In genomic region chr15:101453093-101453736, GRCm38 (mm10) we compare ENCODE assay signal across 8 mouse cellular contexts. TPM values are rescaled to one million over a fixed set of nuclear protein-coding genes. Genes with fewer than 3 reads are reported as not detected.
A peak's percentile ranks its signal among the peaks of the same experiment; 100 is the strongest.
DNase-seq lines count a peak whose midpoint lies in the region; ATAC-seq lines count a peak whose summit lies in the region.

No protein-coding gene starts in this region.

- peak; percentile 88 for DNase-seq in adrenal gland, postnatal 10 days
- DNase-seq in embryo, embryonic 10.5 days (ENCODE audit: low spot score), result peak; percentile 87
- peak; percentile 39 to 80 for DNase-seq in left cerebral cortex, adult 9 months (ENCODE audit: low spot score in 2 of 2)
- DNase-seq in right cerebral cortex, postnatal 4 days, result peak; percentile 73

- no peak overlapping the region for H3K27ac ChIP-seq in intestine, embryonic 15.5 days

- H3K4me3 ChIP-seq in intestine, embryonic 15.5 days (replicated peaks), result no peak overlapping the region

- ATAC-seq in granulocyte monocyte progenitor cell, adult 5-6 weeks (replicated peaks; ENCODE audit: poor library complexity, severe bottlenecking), result peak; percentile 98
- peak; percentile 83 for ATAC-seq in intestine, embryonic 15.5 days
- ATAC-seq in megakaryocyte-erythroid progenitor cell, adult 5-6 weeks (replicated peaks; ENCODE audit: low FRiP score, low TSS enrichment, poor library complexity, severe bottlenecking), result peak; percentile 93
- no peak for ATAC-seq in activated CD4-positive, CD25-positive, alpha-beta regulatory T cell, adult 4 months

- no peaks in the 10 kb centered on the region for H3K4me1 ChIP-seq in intestine, embryonic 15.5 days (replicated peaks)

- peak overlapping the region; percentile 40 for H3K4me2 ChIP-seq in intestine, embryonic 15.5 days (replicated peaks)

- H3K36me3 ChIP-seq in intestine, embryonic 15.5 days, result no peaks in the 10 kb centered on the region

- H3K9me3 ChIP-seq in intestine, embryonic 15.5 days, result no peaks in the 10 kb centered on the region

- H3K27me3 ChIP-seq in intestine, embryonic 15.5 days (replicated peaks), result no peaks in the 10 kb centered on the region

- no peak overlapping the region for H3K9ac ChIP-seq in intestine, embryonic 15.5 days

- 7% methylated on average over 13 of the region's 13 CpGs for WGBS in intestine, embryonic 15.5 days

RNA-seq across cellular contexts. Expression of gene Krt88, which starts 5.7 kb away (rescaled TPM):
- total RNA-seq in adrenal gland, postnatal 10 days (2021), result not detected
- total RNA-seq in granulocyte monocyte progenitor cell, adult 5-6 weeks (2014; fragmentation: Nextera tagmentation), result not detected in 2 replicates
- not detected in 2 replicates for total RNA-seq in granulocyte monocyte progenitor cell, adult 5-6 weeks (2017)
- polyA plus RNA-seq in intestine, embryonic 15.5 days (2015; fragmentation: Nextera tagmentation; extraction: Ambion mirVana), result not detected in 2 replicates
- not detected in 2 replicates for total RNA-seq in megakaryocyte-erythroid progenitor cell, adult 5-6 weeks (2014; fragmentation: Nextera tagmentation)
- not detected in 2 replicates for total RNA-seq in megakaryocyte-erythroid progenitor cell, adult 5-6 weeks (2017)
- polyA plus RNA-seq in activated CD4-positive, CD25-positive, alpha-beta regulatory T cell, adult 4 months (2017; shearing (Covaris generic)), result not detected

RNA-seq across cellular contexts. Expression of gene Krt81, which starts 10.3 kb away (rescaled TPM):
- total RNA-seq in adrenal gland, postnatal 10 days (2021), result not detected
- total RNA-seq in granulocyte monocyte progenitor cell, adult 5-6 weeks (2014; fragmentation: Nextera tagmentation), result not detected in 2 replicates
- not detected in 2 replicates for total RNA-seq in granulocyte monocyte progenitor cell, adult 5-6 weeks (2017)
- not detected in 2 replicates for polyA plus RNA-seq in intestine, embryonic 15.5 days (2015; fragmentation: Nextera tagmentation; extraction: Ambion mirVana)
- not detected in 2 replicates for total RNA-seq in megakaryocyte-erythroid progenitor cell, adult 5-6 weeks (2014; fragmentation: Nextera tagmentation)
- not detected in 2 replicates for total RNA-seq in megakaryocyte-erythroid progenitor cell, adult 5-6 weeks (2017)
- polyA plus RNA-seq in activated CD4-positive, CD25-positive, alpha-beta regulatory T cell, adult 4 months (2017; shearing (Covaris generic)), result not detected

RNA-seq across cellular contexts. Expression of gene Krt87, which starts 14.6 kb away (rescaled TPM):
- total RNA-seq in adrenal gland, postnatal 10 days (2021), result not detected
- total RNA-seq in granulocyte monocyte progenitor cell, adult 5-6 weeks (2014; fragmentation: Nextera tagmentation), result not detected in 2 replicates
- not detected in 2 replicates for total RNA-seq in granulocyte monocyte progenitor cell, adult 5-6 weeks (2017)
- polyA plus RNA-seq in intestine, embryonic 15.5 days (2015; fragmentation: Nextera tagmentation; extraction: Ambion mirVana), result 0.20 and 0.21 TPM in 2 replicates
- not detected in 2 replicates for total RNA-seq in megakaryocyte-erythroid progenitor cell, adult 5-6 weeks (2014; fragmentation: Nextera tagmentation)
- not detected in 2 replicates for total RNA-seq in megakaryocyte-erythroid progenitor cell, adult 5-6 weeks (2017)
- polyA plus RNA-seq in activated CD4-positive, CD25-positive, alpha-beta regulatory T cell, adult 4 months (2017; shearing (Covaris generic)), result 1 to 10 TPM in 1 of 2 experiments, under 1 TPM in 1; 0.50 to 1.4 TPM

RNA-seq across cellular contexts. Expression of gene Krt86, which starts 20.1 kb away (rescaled TPM):
- total RNA-seq in adrenal gland, postnatal 10 days (2021), result not detected
- not detected in 2 replicates for total RNA-seq in granulocyte monocyte progenitor cell, adult 5-6 weeks (2014; fragmentation: Nextera tagmentation)
- total RNA-seq in granulocyte monocyte progenitor cell, adult 5-6 weeks (2017), result not detected in 2 replicates
- polyA plus RNA-seq in intestine, embryonic 15.5 days (2015; fragmentation: Nextera tagmentation; extraction: Ambion mirVana), result 0.14 TPM in 1 of 2 replicates, not detected in the other
- total RNA-seq in megakaryocyte-erythroid progenitor cell, adult 5-6 weeks (2014; fragmentation: Nextera tagmentation), result not detected in 2 replicates
- total RNA-seq in megakaryocyte-erythroid progenitor cell, adult 5-6 weeks (2017), result not detected in 2 replicates
- polyA plus RNA-seq in activated CD4-positive, CD25-positive, alpha-beta regulatory T cell, adult 4 months (2017; shearing (Covaris generic)), result not detected

RNA-seq across cellular contexts. Expression of gene Krt83, which starts 38.1 kb away (rescaled TPM):
- total RNA-seq in adrenal gland, postnatal 10 days (2021), result not detected
- not detected in 2 replicates for total RNA-seq in granulocyte monocyte progenitor cell, adult 5-6 weeks (2014; fragmentation: Nextera tagmentation)
- total RNA-seq in granulocyte monocyte progenitor cell, adult 5-6 weeks (2017), result 0.34 TPM in 1 of 2 replicates, not detected in the other
- 0.19 TPM in 1 of 2 replicates, not detected in the other for polyA plus RNA-seq in intestine, embryonic 15.5 days (2015; fragmentation: Nextera tagmentation; extraction: Ambion mirVana)
- total RNA-seq in megakaryocyte-erythroid progenitor cell, adult 5-6 weeks (2014; fragmentation: Nextera tagmentation), result not detected in 2 replicates
- not detected in 2 replicates for total RNA-seq in megakaryocyte-erythroid progenitor cell, adult 5-6 weeks (2017)
- 1 to 10 TPM; 5.8 to 6.6 TPM for polyA plus RNA-seq in activated CD4-positive, CD25-positive, alpha-beta regulatory T cell, adult 4 months (2017; shearing (Covaris generic))
